Mouse (Mus musculus): Measurements from ENCODE around the gene Tcp1. TPM values are rescaled to one million over a fixed set of nuclear protein-coding genes. Genes with fewer than 3 reads are reported as not detected.
"Not testable (repeated sequence)": the region's sequence is repeated elsewhere in the genome, so short reads cannot be mapped to it uniquely, and the experiment has no call there.

Tcp1 gene
- total RNA-seq, 2 experiments from 2014 or later: 200 to 213 TPM

DNA sequence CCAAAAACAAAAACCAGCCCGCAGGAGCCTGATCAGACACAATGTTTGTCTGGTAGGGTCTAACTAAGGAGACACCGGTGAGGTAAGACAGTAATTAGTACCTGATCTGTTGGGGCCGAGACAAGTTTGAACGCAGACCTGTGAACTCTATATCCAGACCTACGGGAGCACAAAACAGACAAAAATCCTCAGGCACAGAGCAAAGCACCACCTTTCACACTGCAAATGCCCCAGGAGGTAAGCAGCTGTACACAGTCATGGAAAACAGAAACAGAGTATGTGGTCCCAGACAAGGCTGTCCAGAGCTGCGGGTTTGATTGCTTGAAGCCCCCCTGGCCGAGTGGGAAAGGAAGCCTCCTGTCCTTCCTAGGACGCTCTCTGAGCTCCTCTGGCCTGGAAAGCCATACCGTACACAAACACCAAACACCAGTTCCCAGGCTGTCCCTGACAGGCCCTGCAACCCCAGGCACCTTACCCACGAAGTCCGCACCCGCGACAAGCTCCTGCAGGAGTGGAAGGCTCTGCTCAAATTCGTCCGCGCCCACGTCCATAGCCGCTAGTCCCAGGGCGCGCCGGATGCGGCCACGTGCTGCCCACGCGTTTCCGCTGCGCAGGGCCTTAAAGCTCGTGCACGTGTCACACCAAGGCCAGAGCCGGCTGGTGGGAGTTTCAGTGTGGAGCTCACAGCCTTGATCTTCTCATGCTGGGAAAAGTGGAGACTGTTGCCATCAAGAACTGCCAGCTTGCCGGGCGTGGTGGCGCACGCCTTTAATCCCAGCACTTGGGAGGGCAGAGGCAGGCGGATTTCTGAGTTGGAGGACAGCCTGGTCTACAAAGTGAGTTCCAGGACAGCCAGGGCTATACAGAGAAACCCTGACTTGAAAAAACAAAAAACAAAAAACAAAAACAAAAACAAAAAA is 5.9 kb upstream of the Tcp1 start, which contains the start of gene Pnldc1:
Gene Pnldc1, minus strand, starts transcription at position 870 of the 920 bp plus-strand sequence.
- intact Hi-C loops (cut with DNase I): no loop called here
- DNase-seq (ENCODE audit: low spot score): no peak

DNA sequence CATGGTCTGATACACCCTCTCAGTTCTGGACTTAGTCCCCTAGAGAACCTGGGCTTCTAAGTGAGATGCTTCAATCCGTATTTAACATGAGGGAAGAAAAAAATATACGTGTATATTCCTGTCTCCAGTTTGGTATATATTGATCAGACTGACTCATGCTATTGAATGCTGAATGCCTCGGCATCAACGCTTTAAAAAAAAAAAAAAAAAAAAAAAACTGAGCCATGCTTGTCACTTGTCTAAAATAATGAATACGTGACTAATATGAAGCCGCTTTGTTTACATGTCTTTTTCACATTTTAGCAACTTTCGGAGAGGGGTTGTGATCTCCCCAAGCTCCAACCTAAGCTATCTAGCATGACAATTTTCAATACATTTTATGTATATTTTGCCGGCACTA is 5.1 kb upstream of the Tcp1 start:
- no peak for DNase-seq (ENCODE audit: low spot score)
- intact Hi-C loops (cut with DNase I): no loop called here

DNA sequence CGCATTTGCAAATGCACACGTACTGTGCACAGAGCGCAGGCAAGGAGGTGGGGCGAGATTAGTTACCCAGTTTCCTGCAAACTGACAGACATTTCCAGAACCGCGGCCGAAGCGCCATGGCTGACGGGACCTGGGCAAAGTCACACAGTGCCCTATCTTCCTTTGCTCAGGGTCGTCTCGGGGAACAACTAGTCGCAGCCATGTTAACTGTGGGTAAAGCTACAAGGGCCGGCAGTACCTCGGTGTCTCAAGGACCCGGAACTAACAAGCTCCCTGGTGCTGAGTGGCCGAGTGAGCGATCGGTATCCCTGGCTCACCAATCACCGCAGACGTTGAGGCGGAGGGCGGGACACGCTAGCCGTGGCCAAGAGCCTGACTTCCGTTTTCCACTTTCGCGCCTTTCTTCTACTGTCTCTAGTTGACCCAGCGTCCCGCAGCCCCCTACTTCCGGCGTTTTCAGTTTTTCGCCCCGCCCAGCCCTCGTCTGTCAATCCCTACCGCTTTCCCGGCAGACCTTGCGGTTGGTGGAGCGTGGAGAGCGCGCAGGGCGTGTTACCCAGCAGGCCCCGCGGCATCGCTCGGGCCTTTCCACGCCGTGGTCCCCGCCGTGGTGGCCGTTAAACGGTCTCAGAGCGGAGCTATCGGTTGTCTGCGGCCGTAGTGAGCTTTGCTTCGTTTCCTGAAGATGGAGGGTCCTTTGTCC is 531 bp downstream of the Tcp1 start, which contains the start of gene Mrpl18:
Gene Mrpl18, minus strand, starts transcription at position 465 of the 703 bp plus-strand sequence.
- intact Hi-C loops (cut with DNase I): loop anchor here (2.0 kb wide), 2 partner anchors 45 to 75 kb away; partner anchors contain the start of gene Acat2

DNA sequence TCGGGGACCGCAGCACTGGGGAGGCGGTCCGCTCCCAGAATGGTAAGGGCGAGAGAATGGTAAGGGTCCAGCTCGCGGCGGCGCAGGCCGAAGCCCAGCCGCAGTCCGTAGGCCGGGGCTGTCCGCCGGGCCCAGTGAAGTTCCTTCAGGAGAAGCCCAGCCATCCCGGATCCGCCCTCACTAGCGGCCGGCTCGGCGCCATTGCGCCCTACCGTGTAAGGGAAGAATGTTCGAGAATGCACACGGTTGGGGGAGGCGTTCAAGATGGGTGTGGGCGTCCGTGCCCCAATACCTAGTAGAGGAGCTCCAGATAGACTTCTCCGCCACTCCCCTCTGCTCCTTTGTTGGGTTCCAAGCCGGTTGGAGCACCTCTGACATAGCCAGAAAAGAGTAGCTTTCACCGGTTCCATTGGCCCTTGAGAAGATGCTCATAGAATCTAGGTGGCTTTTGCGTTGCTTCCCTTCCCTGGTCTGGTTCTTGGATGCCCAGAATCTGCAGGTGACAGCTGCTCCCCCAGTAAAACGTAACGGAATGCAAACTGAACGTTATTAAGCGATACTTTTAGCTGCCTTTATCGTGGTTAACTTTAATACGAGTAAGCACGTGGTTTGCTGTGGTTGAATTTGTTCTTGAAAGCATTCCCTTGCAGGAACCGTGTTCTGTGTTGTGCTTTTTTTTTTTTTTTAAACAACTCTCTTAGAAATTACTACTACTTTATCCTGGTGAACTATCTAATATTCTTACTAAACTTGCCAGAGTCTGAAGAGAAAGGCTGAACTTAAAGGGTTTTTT is 1.3 kb downstream of the Tcp1 start:
- DNase-seq (ENCODE audit: low spot score): no peak
- intact Hi-C loops (cut with DNase I): loop anchor here (2.0 kb wide), 2 partner anchors 44 to 74 kb away; partner anchors contain the start of gene Acat2

More for the DNA sequence above, 531 bp downstream of the Tcp1 start, which contains the start of gene Mrpl18:
- peak; percentile 99 for DNase-seq (ENCODE audit: low spot score)

DNA sequence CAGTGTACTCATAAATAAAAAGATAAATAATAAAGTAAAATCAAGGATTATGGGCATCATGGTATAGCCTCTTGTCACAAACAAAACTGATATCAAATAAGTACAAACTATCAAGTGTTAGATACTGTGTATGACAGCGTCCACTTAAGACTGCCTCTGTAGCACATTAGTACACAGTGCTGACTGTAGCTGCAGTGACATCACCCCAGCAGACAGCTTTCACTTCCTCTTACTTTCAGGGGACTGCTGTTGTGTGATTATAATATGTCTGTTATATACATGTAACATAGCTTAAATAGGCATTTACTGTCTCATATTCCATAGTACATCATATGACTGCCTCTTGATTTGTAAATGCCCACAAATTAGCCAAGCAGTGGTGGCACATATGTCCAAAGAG is 5.6 kb downstream of the Tcp1 start:
- intact Hi-C loops (cut with DNase I): no loop called here
- no peak for DNase-seq (ENCODE audit: low spot score)

DNA sequence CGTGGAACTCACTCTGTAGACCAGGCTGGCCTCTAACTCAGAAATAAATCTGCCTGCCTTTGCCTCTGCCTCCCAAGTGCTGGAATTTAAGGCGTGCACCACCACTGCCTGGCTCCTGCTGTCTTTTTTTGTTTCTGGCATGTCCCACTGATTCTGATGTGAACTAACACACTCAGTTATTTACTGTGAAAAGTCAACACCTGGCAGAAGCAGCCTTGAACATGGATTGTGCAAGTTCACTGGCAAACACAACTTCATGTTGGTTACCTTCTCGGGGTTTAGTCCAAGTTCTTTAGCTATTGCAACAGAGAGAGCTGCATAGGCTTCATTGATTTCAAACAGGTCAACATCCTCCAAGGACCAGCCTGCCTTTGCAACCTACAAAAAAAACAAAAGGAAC is 9.5 kb downstream of the Tcp1 start:
- intact Hi-C loops (cut with DNase I): no loop called here
- DNase-seq (ENCODE audit: low spot score): no peak

DNA sequence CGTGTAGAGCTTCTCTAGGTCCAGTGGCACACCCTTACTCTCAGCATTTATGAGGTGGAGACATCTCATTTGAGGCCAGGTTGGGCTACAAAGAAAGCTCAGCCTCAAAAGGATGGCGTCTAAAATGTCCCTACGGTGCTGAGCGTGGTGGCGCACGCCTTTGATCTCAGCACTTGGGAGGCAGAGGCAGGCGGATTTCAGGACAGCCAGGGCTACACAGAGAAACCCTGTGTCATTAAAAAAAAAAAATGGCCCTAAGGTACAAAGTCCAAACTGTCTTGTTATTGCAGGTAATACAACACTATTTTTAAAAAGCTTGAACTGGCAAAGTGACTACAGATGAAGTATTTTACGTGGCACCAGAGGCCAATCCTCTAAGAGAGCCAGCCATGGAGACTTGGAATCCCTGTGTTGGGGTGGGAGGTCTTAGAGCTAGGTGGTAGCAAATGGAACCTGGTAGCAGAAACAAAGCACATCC is 10.2 kb downstream of the Tcp1 start:
- DNase-seq (ENCODE audit: low spot score): no peak
- intact Hi-C loops (cut with DNase I): no loop called here

DNA sequence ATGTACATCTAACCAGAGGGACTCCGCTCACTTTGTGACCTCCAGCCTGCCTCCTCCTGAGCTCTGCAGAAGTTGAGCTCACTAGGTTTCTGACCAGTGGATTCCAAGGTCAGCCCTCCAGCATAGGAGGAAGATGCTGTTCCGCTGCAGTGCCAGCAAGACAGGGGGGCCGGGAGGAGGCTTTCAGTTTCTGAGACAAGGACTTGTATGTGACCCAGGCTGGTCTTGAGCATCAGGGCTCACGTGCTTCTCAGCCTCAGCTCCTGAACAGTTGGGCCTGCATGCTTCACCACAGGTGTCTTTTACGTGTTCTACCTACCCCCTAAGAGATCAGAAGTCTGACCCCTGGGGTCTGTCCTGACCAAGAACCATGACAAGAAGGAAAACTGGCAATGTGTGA is 16.1 kb downstream of the Tcp1 start:
- DNase-seq (ENCODE audit: low spot score); intact Hi-C loops (cut with DNase I): not testable (repeated sequence)

DNA sequence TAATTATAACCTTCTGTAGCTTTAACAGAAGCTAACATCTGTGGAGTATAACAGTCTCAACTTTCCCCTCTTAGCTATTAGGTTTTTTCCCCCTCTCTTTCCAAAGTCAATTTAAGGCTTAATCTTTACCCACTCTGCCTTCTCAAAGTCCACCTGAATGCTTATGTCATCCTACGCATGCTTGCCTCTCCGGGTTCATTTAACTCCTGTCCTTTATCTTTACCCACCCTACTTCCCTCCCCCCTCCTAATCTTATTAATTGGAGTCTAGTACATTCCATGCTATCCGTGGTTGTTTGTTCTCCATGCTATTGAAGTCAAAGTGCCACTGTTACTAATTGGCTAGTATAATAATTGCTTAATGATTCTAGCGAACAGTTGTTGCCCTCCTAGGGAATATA is 20.2 kb downstream of the Tcp1 start:
- intact Hi-C loops (cut with DNase I): no loop called here
- no peak for DNase-seq (ENCODE audit: low spot score)

DNA sequence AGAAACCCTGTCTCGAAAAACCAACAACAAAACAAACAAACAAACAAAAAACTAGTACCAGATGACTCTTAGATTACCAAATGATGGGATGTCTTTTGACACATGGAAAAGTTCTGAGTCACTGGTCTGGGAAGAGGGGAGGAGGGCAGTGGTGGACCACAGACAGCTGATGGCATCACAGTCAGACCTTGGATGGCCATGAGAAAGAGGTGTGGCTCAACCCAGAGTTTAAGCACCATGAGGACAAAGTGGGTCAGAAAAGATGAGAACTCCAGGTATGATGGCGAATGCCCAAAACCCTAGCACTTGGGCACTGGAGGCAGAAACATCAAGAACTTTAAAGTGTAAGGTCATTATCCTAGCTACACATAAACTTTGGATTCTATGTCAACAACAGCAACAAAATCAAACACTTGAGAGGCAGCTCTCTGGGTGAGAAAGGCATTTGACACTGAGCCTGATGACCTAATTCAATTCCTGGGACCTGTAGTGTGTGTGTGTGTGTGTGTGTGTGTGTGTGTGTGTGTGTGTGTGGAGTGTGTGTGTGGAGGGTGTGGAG is 22.0 kb downstream of the Tcp1 start:
- intact Hi-C loops (cut with DNase I): no loop called here
- DNase-seq (ENCODE audit: low spot score): no peak

DNA sequence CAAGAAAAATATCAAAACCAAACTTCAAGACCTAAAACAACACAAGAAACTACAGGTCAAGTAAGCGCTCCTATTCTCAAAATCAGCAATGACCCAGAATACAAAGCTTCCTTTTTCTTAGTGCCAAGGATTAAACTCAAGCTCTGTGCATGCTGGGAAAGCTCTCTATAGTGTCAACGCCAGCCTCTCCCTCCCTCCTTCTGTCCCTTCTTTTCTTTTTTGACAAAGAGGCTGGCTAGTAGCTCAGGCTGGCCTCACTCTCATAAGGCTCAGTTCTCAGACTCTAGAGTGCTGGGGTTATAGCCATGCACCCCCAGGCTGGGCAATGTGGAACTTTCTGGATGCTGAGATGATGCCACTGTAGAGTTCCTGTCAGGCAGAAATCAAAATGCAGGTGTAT is 22.6 kb downstream of the Tcp1 start:
- no peak for DNase-seq (ENCODE audit: low spot score)
- intact Hi-C loops (cut with DNase I): no loop called here

DNA sequence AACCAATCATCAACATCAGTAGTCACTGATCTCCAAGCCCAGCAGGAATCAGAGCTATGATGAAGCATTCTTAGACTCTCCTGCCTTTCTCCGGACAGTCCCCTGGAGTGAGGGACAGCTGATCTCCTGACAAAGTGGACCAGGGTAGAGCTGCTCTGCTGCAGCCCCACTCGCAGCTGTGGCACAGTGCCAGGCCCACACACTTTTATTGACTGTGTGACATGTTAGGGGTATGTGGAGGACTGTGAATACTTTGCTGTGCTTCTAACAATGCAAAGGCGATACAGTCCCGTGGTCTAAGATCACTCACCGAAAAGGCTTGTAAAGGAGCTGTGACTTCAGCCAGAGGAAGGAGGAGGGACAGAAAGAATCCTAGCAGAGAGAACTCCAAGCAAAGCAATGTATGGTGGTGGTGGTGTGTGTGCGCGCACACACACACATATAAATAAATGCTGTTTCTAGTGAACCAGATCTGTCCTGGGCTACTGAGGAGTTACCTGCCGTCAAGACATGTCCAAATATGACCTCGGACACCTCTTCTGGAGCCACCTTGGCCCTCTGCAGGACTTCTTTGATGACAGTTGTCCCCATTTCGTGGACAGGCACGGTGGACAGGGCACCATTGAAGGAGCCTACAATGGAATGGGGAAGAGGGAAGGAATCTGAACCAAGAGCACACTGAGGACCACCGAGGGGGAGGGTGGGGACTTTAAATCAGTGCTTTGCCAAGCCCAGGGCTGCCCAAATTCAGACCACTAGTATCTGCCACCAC is 24.1 kb downstream of the Tcp1 start:
- intact Hi-C loops (cut with DNase I); DNase-seq (ENCODE audit: low spot score): not testable (repeated sequence)

DNA sequence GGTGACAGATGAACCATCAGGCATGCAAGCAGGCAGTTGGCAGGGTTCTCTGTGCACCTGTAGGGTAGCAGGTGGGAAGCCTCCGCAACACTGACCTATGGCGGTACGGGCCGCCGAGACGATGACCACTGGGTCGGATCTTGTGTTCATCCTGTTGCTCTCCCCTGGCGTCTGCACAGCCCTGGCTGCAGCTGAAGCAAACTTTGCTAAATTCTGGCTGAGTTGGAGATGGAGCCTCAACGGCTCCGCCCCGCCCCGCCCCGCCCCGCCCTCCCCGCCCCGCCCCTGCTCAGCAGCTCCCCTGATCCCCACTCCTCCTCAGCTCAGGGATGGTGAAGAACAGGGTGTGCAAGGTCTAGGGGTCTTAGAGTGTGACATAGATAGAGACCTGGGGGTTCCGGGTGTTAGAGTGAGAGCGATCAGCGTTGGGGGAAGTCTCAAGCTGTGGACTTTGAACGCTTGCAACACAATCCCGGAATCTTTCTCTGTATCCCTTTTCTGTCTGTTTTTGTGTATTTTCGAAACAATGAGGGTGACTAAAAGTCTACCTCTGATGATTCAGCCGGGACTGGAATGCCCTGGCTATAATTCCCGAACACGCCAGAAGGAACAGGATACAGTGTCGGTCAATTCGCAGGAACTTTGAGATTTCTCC is 24.8 kb downstream of the Tcp1 start, which contains the start of gene Acat3:
Gene Acat3, minus strand, starts transcription at position 450 of the 655 bp plus-strand sequence.
- DNase-seq (ENCODE audit: low spot score): no peak
- intact Hi-C loops (cut with DNase I): no loop called here

DNA sequence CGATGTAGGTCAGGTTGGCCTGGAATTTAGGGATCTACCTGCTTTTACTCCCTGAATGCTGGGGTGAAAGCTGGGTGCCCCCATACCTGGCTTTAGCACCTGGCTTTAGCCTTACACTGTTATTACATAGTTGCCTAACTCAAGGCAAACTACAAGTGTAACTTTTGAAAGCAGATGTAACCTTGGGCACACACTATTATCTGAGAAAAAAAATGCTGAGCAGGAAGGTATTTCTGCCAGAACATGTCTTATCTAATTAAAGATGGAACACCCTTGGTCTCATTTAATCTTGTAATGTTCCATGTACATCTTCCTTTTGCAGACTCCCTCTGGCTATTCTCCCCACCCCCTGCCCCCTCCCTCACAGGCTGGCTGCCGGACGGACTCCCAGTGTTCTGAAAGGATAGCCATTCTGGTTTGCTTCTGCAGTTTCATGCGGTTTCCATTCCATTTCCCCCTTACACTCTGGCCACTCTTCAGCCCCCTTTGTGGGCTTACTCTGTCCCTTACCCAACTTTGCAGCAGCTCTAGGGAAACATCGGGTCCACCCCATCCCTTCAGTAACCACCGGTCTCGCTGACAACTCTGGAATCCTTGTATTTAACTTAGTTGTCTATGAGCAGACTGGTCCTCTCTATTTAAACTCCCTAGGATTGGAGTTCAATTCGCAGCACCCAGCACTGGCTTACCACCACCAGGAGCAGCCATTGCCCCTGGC is 26.2 kb downstream of the Tcp1 start:
- DNase-seq (ENCODE audit: low spot score): no peak
- intact Hi-C loops (cut with DNase I): no loop called here

DNA sequence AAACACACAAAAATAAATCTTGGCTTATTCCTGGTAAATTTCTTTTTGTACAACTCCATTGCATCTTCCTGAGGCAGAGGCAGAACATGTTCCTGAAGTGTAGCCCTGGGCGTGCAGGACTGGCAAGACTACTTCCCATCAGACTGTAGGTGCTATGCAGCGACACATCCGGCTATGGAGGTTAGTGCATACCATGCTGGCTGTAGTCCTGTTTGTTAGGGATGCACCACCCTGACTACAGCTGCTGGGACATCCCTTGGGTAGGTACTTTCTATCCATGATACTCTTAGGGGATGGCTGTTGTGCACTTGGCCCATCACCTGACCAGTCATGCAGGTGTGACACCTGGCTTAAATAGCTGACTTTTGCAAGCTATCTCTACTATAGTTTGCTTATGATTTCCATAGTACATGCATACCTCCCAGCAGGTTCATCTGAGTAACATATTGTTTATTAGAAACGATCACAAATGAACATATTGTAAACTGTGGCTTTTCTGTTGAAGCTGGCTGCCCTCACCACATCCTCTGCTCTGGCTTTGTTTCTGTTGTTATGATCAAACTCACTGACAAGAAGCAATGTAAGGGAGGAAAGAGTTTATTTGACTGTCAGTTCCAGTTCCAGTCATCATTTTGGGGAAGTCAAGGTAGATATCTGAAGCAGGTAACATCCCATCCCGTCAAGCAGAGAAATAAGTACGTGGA is 27.1 kb downstream of the Tcp1 start:
- DNase-seq (ENCODE audit: low spot score): no peak
- intact Hi-C loops (cut with DNase I): no loop called here

DNA sequence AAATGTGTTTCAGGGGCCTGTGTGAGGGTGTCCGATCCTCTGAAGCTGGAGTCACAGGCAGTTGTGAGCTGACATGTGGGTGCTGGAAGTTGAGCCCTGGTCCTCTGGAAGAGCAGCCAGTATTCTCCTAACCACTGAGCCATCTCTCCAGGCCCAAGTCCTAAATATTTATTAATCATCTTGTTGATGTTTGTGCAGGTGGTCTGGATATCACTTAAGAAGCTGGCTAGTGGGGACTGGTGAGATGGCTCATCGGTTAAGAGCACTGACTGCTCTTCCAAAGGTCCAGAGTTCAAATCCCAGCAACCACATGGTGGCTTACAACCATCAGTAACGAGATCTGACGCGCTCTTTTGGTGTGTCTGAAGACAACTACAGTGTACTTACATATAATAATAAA is 34.2 kb downstream of the Tcp1 start:
- no peak for DNase-seq (ENCODE audit: low spot score)
- intact Hi-C loops (cut with DNase I): no loop called here

DNA sequence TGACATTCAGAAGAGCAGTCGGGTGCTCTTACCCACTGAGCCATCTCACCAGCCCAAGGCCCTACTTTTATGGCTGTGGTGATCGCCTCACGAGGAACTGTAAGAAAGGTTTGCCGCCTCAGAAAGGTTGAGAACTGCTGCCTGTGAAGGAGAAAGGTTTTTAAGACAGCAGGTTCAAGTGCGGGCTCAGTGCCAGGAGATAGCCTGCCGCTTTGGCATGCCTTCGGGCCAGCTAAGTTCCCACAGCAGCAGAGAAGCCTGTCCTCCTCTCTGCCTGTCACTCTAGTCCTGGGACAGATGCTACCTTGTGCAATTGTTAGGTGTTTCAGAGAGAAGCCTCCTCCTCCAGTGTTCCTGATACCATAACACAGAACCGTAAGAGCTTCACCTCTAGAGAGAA is 41.2 kb downstream of the Tcp1 start:
- no peak for DNase-seq (ENCODE audit: low spot score)
- intact Hi-C loops (cut with DNase I): no loop called here
